In the genomic region with DNA sequence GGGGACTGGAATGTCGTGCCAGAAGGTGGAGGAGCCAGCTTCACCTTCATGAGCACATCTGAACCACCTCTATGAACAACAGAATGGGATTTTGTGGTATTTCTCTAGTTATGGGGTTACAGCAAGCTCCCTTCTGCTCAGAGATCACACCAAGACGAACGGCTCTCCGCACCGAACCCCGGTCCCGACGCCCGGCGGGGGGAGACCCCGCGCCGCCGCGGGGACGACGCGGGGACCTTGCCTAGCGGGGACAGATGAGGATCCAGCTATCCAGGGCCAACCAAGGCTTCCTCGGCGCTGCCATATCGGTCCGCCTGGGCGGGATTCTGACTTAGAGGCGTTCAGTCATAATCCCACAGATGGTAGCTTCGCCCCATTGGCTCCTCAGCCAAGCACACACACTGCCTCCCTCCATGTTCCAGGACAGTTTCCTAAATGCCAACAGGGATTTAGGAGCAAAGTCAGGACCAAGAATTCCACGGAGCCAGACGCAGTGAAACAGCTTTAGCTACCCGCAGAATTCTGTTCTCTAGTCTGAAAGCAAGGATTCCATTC, we compare ENCODE assay signal across 26 mouse cellular contexts. TPM values are rescaled to one million over a fixed set of nuclear protein-coding genes. Genes with fewer than 3 reads are reported as not detected.
DNase-seq lines count a peak whose midpoint lies in the region; ATAC-seq and TF ChIP-seq lines count a peak whose summit lies in the region.
"Had no signal": no experiment of that assay in that cellular context is flagged by ENCODE, and none has a peak within 500 bp of the region (broad histone marks: within the 10 kb centered on the region; RNA-seq: fewer than 3 reads in every experiment).

No protein-coding gene starts in this region.

- H3K27ac ChIP-seq in intestine, embryonic 14.5 days (ENCODE audit: low read depth), result no peak overlapping the region
- no peak overlapping the region for H3K27ac ChIP-seq in intestine, embryonic 16.5 days (ENCODE audit: low read length)
- H3K27ac ChIP-seq in ES-Bruce4 (ENCODE audit: insufficient read depth, low read length), result no peak overlapping the region
- H3K27ac ChIP-seq in liver, embryonic 16.5 days (ENCODE audit: low read length), result no peak overlapping the region
- H3K27ac ChIP-seq: forebrain, embryonic 10.5 days; hindbrain, embryonic 15.5 days; layer of hippocampus, adult 2 months; stomach, embryonic 15.5 days had no signal

- ATAC-seq in intestine, embryonic 14.5 days (replicated peaks; ENCODE audit: low FRiP score, low TSS enrichment, low read depth), result peak; percentile 71; the same call in 1 of the 2 replicates
- ATAC-seq in intestine, embryonic 16.5 days, result no peak
- ATAC-seq in liver, embryonic 16.5 days (ENCODE audit: low read depth), result peak; percentile 88
- ATAC-seq: forebrain, postnatal 0 days; lung, postnatal 0 days; midbrain, embryonic 16.5 days had no signal

- no peaks in the 10 kb centered on the region for H3K27me3 ChIP-seq in intestine, embryonic 14.5 days (replicated peaks; ENCODE audit: control insufficient read depth, insufficient read depth, low read length)
- H3K27me3 ChIP-seq in intestine, embryonic 16.5 days (replicated peaks; ENCODE audit: control insufficient read depth, insufficient read depth, low read length), result no peaks in the 10 kb centered on the region
- no peaks in the 10 kb centered on the region; the same call in 1 of the 2 replicates for H3K27me3 ChIP-seq in ES-Bruce4 (ENCODE audit: control insufficient read depth, insufficient read depth, low read length, poor library complexity, severe bottlenecking)
- no peaks in the 10 kb centered on the region for H3K27me3 ChIP-seq in liver, embryonic 16.5 days (ENCODE audit: control insufficient read depth, insufficient read depth, low read depth, low read length)
- H3K27me3 ChIP-seq: hindbrain, embryonic 15.5 days; megakaryocyte, embryonic 14.5 days; stomach, embryonic 15.5 days had no signal

- intact Hi-C loops in left cerebral cortex, postnatal 36 days (cut with DNase I), result no loop called here

- H3K4me1 ChIP-seq in intestine, embryonic 14.5 days (replicated peaks; ENCODE audit: control insufficient read depth, insufficient read depth, low read length), result no peaks in the 10 kb centered on the region
- no peaks in the 10 kb centered on the region for H3K4me1 ChIP-seq in intestine, embryonic 16.5 days (ENCODE audit: control insufficient read depth, insufficient read depth, low read length)
- H3K4me1 ChIP-seq in ES-Bruce4 (ENCODE audit: control insufficient read depth, insufficient read depth, low read length), result no peaks in the 10 kb centered on the region
- H3K4me1 ChIP-seq in liver, embryonic 16.5 days (ENCODE audit: control insufficient read depth, low read depth, low read length), result no peaks in the 10 kb centered on the region
- H3K4me1 ChIP-seq: forebrain, embryonic 10.5 days; hindbrain, embryonic 15.5 days; megakaryocyte, embryonic 14.5 days; stomach, embryonic 15.5 days had no signal

- no peak overlapping the region for H3K4me3 ChIP-seq in intestine, embryonic 14.5 days (ENCODE audit: low read depth, low read length)
- no peak overlapping the region for H3K4me3 ChIP-seq in intestine, embryonic 16.5 days (ENCODE audit: low read length)
- H3K4me3 ChIP-seq in ES-Bruce4 (ENCODE audit: low read depth, low read length), result peak overlapping the region; percentile 52
- no peak overlapping the region for H3K4me3 ChIP-seq in liver, embryonic 16.5 days (ENCODE audit: low read depth, low read length)
- H3K4me3 ChIP-seq: forebrain, embryonic 10.5 days; hindbrain, embryonic 15.5 days; layer of hippocampus, adult 2 months; megakaryocyte, embryonic 14.5 days; stomach, embryonic 15.5 days had no signal

- TF ChIP-seq POLR2A in ES-Bruce4 (IDR thresholded peaks at IDR 0.05; ENCODE audit: insufficient read depth, low read length), result no peak

- no peaks in the 10 kb centered on the region for H3K36me3 ChIP-seq in intestine, embryonic 14.5 days (ENCODE audit: control insufficient read depth, insufficient read depth, low read length)
- H3K36me3 ChIP-seq in intestine, embryonic 16.5 days (ENCODE audit: control insufficient read depth, insufficient read depth, low read length), result no peaks in the 10 kb centered on the region
- H3K36me3 ChIP-seq in ES-Bruce4 (ENCODE audit: control insufficient read depth, insufficient read depth, low read length, poor library complexity, severe bottlenecking), result no peaks in the 10 kb centered on the region
- H3K36me3 ChIP-seq in liver, embryonic 16.5 days (ENCODE audit: control insufficient read depth, insufficient read depth), result no peaks in the 10 kb centered on the region
- H3K36me3 ChIP-seq: forebrain, embryonic 10.5 days; hindbrain, embryonic 15.5 days; stomach, embryonic 15.5 days had no signal

- peak; percentile 30 for DNase-seq in cerebellum, postnatal 10 days
- DNase-seq in cerebellum, adult 9-10 months, result no peak
- DNase-seq in intestine, embryonic 14.5 days (ENCODE audit: low spot score), result no peak
- DNase-seq in neural tube, embryonic 10.5 days (ENCODE audit: extremely low spot score, low spot score), result no peak
- DNase-seq in left cerebral cortex, postnatal 36 days (ENCODE audit: low spot score in 2 of 2), result no peak
- DNase-seq: adrenal gland, postnatal 14 days; cerebellum, adult 11 months; cerebellum, postnatal 25 days; embryo, embryonic 11 days; forebrain, postnatal 0 days; heart, postnatal 4 days; kidney, adult 18-20 months; kidney, postnatal 14 days; layer of hippocampus, postnatal 36 days; retina, postnatal 1 day; thymus, postnatal 14 days had no signal

- 67% methylated on average over 29 of the region's 29 CpGs for WGBS in intestine, embryonic 14.5 days
- 70% methylated on average over 29 of the region's 29 CpGs for WGBS in intestine, embryonic 16.5 days
- WGBS in liver, embryonic 16.5 days (ENCODE audit: insufficient replicate concordance), result 67% methylated on average over 29 of the region's 29 CpGs

- H3K9me3 ChIP-seq in intestine, embryonic 14.5 days (ENCODE audit: control insufficient read depth, low read length), result no peaks in the 10 kb centered on the region
- no peaks in the 10 kb centered on the region for H3K9me3 ChIP-seq in intestine, embryonic 16.5 days (ENCODE audit: control insufficient read depth, low read length)
- H3K9me3 ChIP-seq in ES-Bruce4 (replicated peaks; ENCODE audit: control insufficient read depth, insufficient read depth, low read length, poor library complexity, severe bottlenecking), result no peaks in the 10 kb centered on the region
- H3K9me3 ChIP-seq in liver, embryonic 16.5 days (replicated peaks; ENCODE audit: control insufficient read depth, low read length), result no peaks in the 10 kb centered on the region
- H3K9me3 ChIP-seq: forebrain, embryonic 10.5 days; hindbrain, embryonic 15.5 days; megakaryocyte, embryonic 14.5 days; stomach, embryonic 15.5 days had no signal

- no peak for TF ChIP-seq CTCF in ES-Bruce4 (IDR thresholded peaks at IDR 0.05; ENCODE audit: low read depth, low read length)

- no peak overlapping the region for H3K9ac ChIP-seq in intestine, embryonic 14.5 days (ENCODE audit: low read length)
- no peak overlapping the region for H3K9ac ChIP-seq in intestine, embryonic 16.5 days (ENCODE audit: low read depth, low read length)
- H3K9ac ChIP-seq in ES-Bruce4 (ENCODE audit: low read depth, poor library complexity, severe bottlenecking), result no peak overlapping the region
- H3K9ac ChIP-seq in liver, embryonic 16.5 days (ENCODE audit: low read depth, low read length), result no peak overlapping the region
- H3K9ac ChIP-seq: forebrain, postnatal 0 days; hindbrain, embryonic 15.5 days; stomach, embryonic 15.5 days had no signal

- H3K4me2 ChIP-seq in intestine, embryonic 14.5 days (ENCODE audit: low read length), result no peak overlapping the region
- H3K4me2 ChIP-seq in intestine, embryonic 16.5 days (ENCODE audit: low read depth, low read length), result no peak overlapping the region
- H3K4me2 ChIP-seq in liver, embryonic 16.5 days (ENCODE audit: low read depth, low read length), result no peak overlapping the region
- H3K4me2 ChIP-seq: hindbrain, embryonic 15.5 days; stomach, embryonic 15.5 days had no signal

- no peak for TF ChIP-seq EP300 in ES-Bruce4 (IDR thresholded peaks at IDR 0.05; ENCODE audit: insufficient read depth, low read depth, low read length)

RNA-seq across cellular contexts. Expression of gene Col6a6, which starts 8.7 kb away (rescaled TPM):
- 0.23 and 1.2 TPM in 2 replicates for polyA plus RNA-seq in intestine, embryonic 14.5 days (2014; fragmentation: Nextera tagmentation; extraction: Ambion mirVana)
- polyA plus RNA-seq in intestine, embryonic 16.5 days (2015; fragmentation: Nextera tagmentation; extraction: Ambion mirVana), result 0.95 and 1.2 TPM in 2 replicates
- polyA plus RNA-seq in ES-Bruce4 (2011; ENCODE audit: insufficient read depth, insufficient read length, low read depth, missing spikeins), result not detected in 2 replicates
- polyA plus RNA-seq in liver, embryonic 16.5 days (2015; fragmentation: Nextera tagmentation; extraction: Ambion mirVana), result 0.27 and 0.42 TPM in 2 replicates
- total RNA-seq in left cerebral cortex, postnatal 36 days (2021), result under 1 TPM; 0.32 to 0.45 TPM

Comparison
In these comparisons a context has a peak if more than half of its experiments do, and no peak if none do; other contexts are left out.
1. DNase-seq: peak in cerebellum, postnatal 10 days (2 of 2); none in cerebellum, adult 9-10 months (single experiment), intestine, embryonic 14.5 days (single experiment), neural tube, embryonic 10.5 days (single experiment) and left cerebral cortex, postnatal 36 days (0 of 2).